Mouse (Mus musculus) frontal cortex, postnatal 10 days (tissue): Measurements from ENCODE around the gene Kcnab2.

Source experiments
- DNase-seq, 2 experiments: peaks; one replicate each; pipeline ENCODE4 v3.0.0; 2022; ENCODE audit warnings: low spot score in 2 of 2, mixed read lengths in 1 of 2

Kcnab2 gene

GRCm38 (mm10) chr4:152392192-152392591, 85.5 kb downstream of the Kcnab2 start:
- no peak for DNase-seq

GRCm38 (mm10) chr4:152385644-152386043, 92.0 kb downstream of the Kcnab2 start:
- no peak for DNase-seq

- DNase-seq: no peak
Observed at GRCm38 (mm10) chr4:152382528-152383252, 95.0 kb downstream of the Kcnab2 start.

- DNase-seq: no peak
Observed at GRCm38 (mm10) chr4:152365228-152365627, 112.4 kb downstream of the Kcnab2 start.

- DNase-seq: no peak
Observed at GRCm38 (mm10) chr4:152362180-152362579, 115.5 kb downstream of the Kcnab2 start.

- DNase-seq: no peak
Observed at GRCm38 (mm10) chr4:152360855-152361254, 116.8 kb downstream of the Kcnab2 start.

GRCm38 (mm10) chr4:152359700-152360099, 118.0 kb downstream of the Kcnab2 start:
- DNase-seq: no peak

- no peak for DNase-seq
Observed at GRCm38 (mm10) chr4:152355672-152356071, 122.0 kb downstream of the Kcnab2 start.

- no peak for DNase-seq
Observed at GRCm38 (mm10) chr4:152353886-152354637, 123.6 kb downstream of the Kcnab2 start.

GRCm38 (mm10) chr4:152351422-152352305, 126.0 kb downstream of the Kcnab2 start:
- DNase-seq: no peak

GRCm38 (mm10) chr4:152350722-152351421, 126.8 kb downstream of the Kcnab2 start:
- no peak for DNase-seq

- DNase-seq: peak; percentile 68 to 78
Observed at GRCm38 (mm10) chr4:152349837-152350381, 127.8 kb downstream of the Kcnab2 start.

- no peak for DNase-seq
Observed at GRCm38 (mm10) chr4:152345120-152345889, 132.4 kb downstream of the Kcnab2 start.

- no peak for DNase-seq
Observed at GRCm38 (mm10) chr4:152344651-152345050, 133.0 kb downstream of the Kcnab2 start.

GRCm38 (mm10) chr4:152343296-152343695, 134.4 kb downstream of the Kcnab2 start:
- no peak for DNase-seq
